In genomic region chr3:88592942-88593576, GRCm38 (mm10) we compare ENCODE assay signal across 11 mouse cellular contexts. TPM values are rescaled to one million over a fixed set of nuclear protein-coding genes. Genes with fewer than 3 reads are reported as not detected.
DNase-seq lines count a peak whose midpoint lies in the region; ATAC-seq lines count a peak whose summit lies in the region.
"Had no signal": no experiment of that assay in that cellular context is flagged by ENCODE, and none has a peak within 500 bp of the region (broad histone marks: within the 10 kb centered on the region; RNA-seq: fewer than 3 reads in every experiment).

No protein-coding gene starts in this region.

- H3K27me3 ChIP-seq in embryonic facial prominence, embryonic 13.5 days = no peaks in the 10 kb centered on the region
- H3K27me3 ChIP-seq in embryonic facial prominence, embryonic 10.5 days (replicated peaks; ENCODE audit: low read depth, poor library complexity, severe bottlenecking) = no peaks in the 10 kb centered on the region
- H3K27me3 ChIP-seq in midbrain, embryonic 16.5 days (ENCODE audit: control insufficient read depth, insufficient read depth, low read depth, low read length) = no peaks in the 10 kb centered on the region
- H3K27me3 ChIP-seq: embryonic facial prominence, embryonic 12.5 days; heart, embryonic 12.5 days had no signal

- no peak for DNase-seq in embryonic facial prominence, embryonic 10.5 days (ENCODE audit: low spot score)
- DNase-seq in lung, postnatal 10 days = peak; percentile 54
- DNase-seq in spleen, postnatal 36 days (ENCODE audit: low spot score in 2 of 2) = peak; percentile 72 to 73
- no peak for DNase-seq in cerebellum, postnatal 14 days
- DNase-seq in right cerebral cortex, postnatal 25 days = no peak

- 73% methylated on average over 10 of the region's 10 CpGs for WGBS in embryonic facial prominence, embryonic 13.5 days
- 71% methylated on average over 10 of the region's 10 CpGs for WGBS in embryonic facial prominence, embryonic 10.5 days
- 77% methylated on average over 10 of the region's 10 CpGs for WGBS in midbrain, embryonic 16.5 days

- peaks cover 9% of the 10 kb centered on the region for H3K36me3 ChIP-seq in embryonic facial prominence, embryonic 13.5 days
- H3K36me3 ChIP-seq in embryonic facial prominence, embryonic 10.5 days (replicated peaks) = peaks cover 23% of the 10 kb centered on the region
- no peaks in the 10 kb centered on the region; the same call in 1 of the 2 replicates for H3K36me3 ChIP-seq in midbrain, embryonic 16.5 days (ENCODE audit: control insufficient read depth, insufficient read depth, low read length)

- H3K27ac ChIP-seq in embryonic facial prominence, embryonic 13.5 days = no peak overlapping the region
- H3K27ac ChIP-seq in embryonic facial prominence, embryonic 10.5 days (replicated peaks) = no peak overlapping the region
- H3K27ac ChIP-seq in midbrain, embryonic 16.5 days (ENCODE audit: low read length) = no peak overlapping the region
- H3K27ac ChIP-seq: embryonic facial prominence, embryonic 12.5 days had no signal

- peaks cover 35% of the 10 kb centered on the region for H3K4me1 ChIP-seq in embryonic facial prominence, embryonic 13.5 days
- H3K4me1 ChIP-seq in embryonic facial prominence, embryonic 10.5 days = peaks cover 31% of the 10 kb centered on the region
- no peaks in the 10 kb centered on the region for H3K4me1 ChIP-seq in midbrain, embryonic 16.5 days (ENCODE audit: control insufficient read depth, insufficient read depth, low read length)

- no peaks in the 10 kb centered on the region for H3K9me3 ChIP-seq in embryonic facial prominence, embryonic 13.5 days
- H3K9me3 ChIP-seq in embryonic facial prominence, embryonic 10.5 days = no peaks in the 10 kb centered on the region
- H3K9me3 ChIP-seq in midbrain, embryonic 16.5 days (replicated peaks; ENCODE audit: control insufficient read depth, low read length, poor library complexity, severe bottlenecking) = no peaks in the 10 kb centered on the region
- H3K9me3 ChIP-seq: embryonic facial prominence, embryonic 12.5 days; heart, embryonic 12.5 days had no signal

- H3K9ac ChIP-seq in embryonic facial prominence, embryonic 13.5 days = 0 out of 2 replicates have a peak overlapping the region, but pooled peaks have one; percentile 52
- H3K9ac ChIP-seq in midbrain, embryonic 16.5 days (ENCODE audit: low read depth, low read length) = no peak overlapping the region
- H3K9ac ChIP-seq: embryonic facial prominence, embryonic 12.5 days had no signal

- H3K4me2 ChIP-seq in embryonic facial prominence, embryonic 13.5 days = no peak overlapping the region
- no peak overlapping the region for H3K4me2 ChIP-seq in midbrain, embryonic 16.5 days (ENCODE audit: low read length)
- H3K4me2 ChIP-seq: embryonic facial prominence, embryonic 12.5 days; heart, embryonic 12.5 days had no signal

- no peak overlapping the region for H3K4me3 ChIP-seq in embryonic facial prominence, embryonic 13.5 days
- no peak overlapping the region for H3K4me3 ChIP-seq in embryonic facial prominence, embryonic 10.5 days
- H3K4me3 ChIP-seq in midbrain, embryonic 16.5 days (ENCODE audit: low read depth, low read length) = no peak overlapping the region
- H3K4me3 ChIP-seq: embryonic facial prominence, embryonic 12.5 days; heart, embryonic 12.5 days had no signal

- ATAC-seq in embryonic facial prominence, embryonic 13.5 days (ENCODE audit: insufficient number of reproducible peaks, insufficient read depth, low FRiP score, low TSS enrichment, low read depth) = no peak
- peak; percentile 43; the same call in 1 of the 2 replicates for ATAC-seq in common myeloid progenitor, adult 5-6 weeks (replicated peaks; ENCODE audit: low read depth, poor library complexity, severe bottlenecking)
- no peak for ATAC-seq in midbrain, embryonic 16.5 days

RNA-seq across cellular contexts. Expression of gene Arhgef2, which starts 12.7 kb away (rescaled TPM):
- 91.6 and 99.4 TPM in 2 replicates for polyA plus RNA-seq in embryonic facial prominence, embryonic 13.5 days (2015; fragmentation: Nextera tagmentation; extraction: Ambion mirVana)
- 110 and 116 TPM in 2 replicates for polyA plus RNA-seq in embryonic facial prominence, embryonic 10.5 days (2016; fragmentation: Nextera tagmentation; extraction: Ambion mirVana)
- total RNA-seq in common myeloid progenitor, adult 5-6 weeks (2017) = 92.2 and 93.1 TPM in 2 replicates
- 104 and 131 TPM in 2 replicates for polyA plus RNA-seq in midbrain, embryonic 16.5 days (2015; fragmentation: Nextera tagmentation; extraction: Ambion mirVana)

RNA-seq across cellular contexts. Expression of gene Ssr2, which starts 17.4 kb away (rescaled TPM):
- 259 and 274 TPM in 2 replicates for polyA plus RNA-seq in embryonic facial prominence, embryonic 13.5 days (2015; fragmentation: Nextera tagmentation; extraction: Ambion mirVana)
- polyA plus RNA-seq in embryonic facial prominence, embryonic 10.5 days (2016; fragmentation: Nextera tagmentation; extraction: Ambion mirVana) = 229 and 231 TPM in 2 replicates
- total RNA-seq in common myeloid progenitor, adult 5-6 weeks (2017) = 144 and 157 TPM in 2 replicates
- 127 and 144 TPM in 2 replicates for polyA plus RNA-seq in midbrain, embryonic 16.5 days (2015; fragmentation: Nextera tagmentation; extraction: Ambion mirVana)

RNA-seq across cellular contexts. Expression of gene Ubqln4, which starts 39.5 kb away (rescaled TPM):
- 43.0 and 44.6 TPM in 2 replicates for polyA plus RNA-seq in embryonic facial prominence, embryonic 13.5 days (2015; fragmentation: Nextera tagmentation; extraction: Ambion mirVana)
- polyA plus RNA-seq in embryonic facial prominence, embryonic 10.5 days (2016; fragmentation: Nextera tagmentation; extraction: Ambion mirVana) = 68.6 and 77.9 TPM in 2 replicates
- total RNA-seq in common myeloid progenitor, adult 5-6 weeks (2017) = 47.1 and 48.5 TPM in 2 replicates
- 39.8 and 41.3 TPM in 2 replicates for polyA plus RNA-seq in midbrain, embryonic 16.5 days (2015; fragmentation: Nextera tagmentation; extraction: Ambion mirVana)

RNA-seq across cellular contexts. Expression of gene Lamtor2, which starts 40.2 kb away (rescaled TPM):
- polyA plus RNA-seq in embryonic facial prominence, embryonic 13.5 days (2015; fragmentation: Nextera tagmentation; extraction: Ambion mirVana) = 164 and 169 TPM in 2 replicates
- polyA plus RNA-seq in embryonic facial prominence, embryonic 10.5 days (2016; fragmentation: Nextera tagmentation; extraction: Ambion mirVana) = 158 and 161 TPM in 2 replicates
- total RNA-seq in common myeloid progenitor, adult 5-6 weeks (2017) = 47.2 and 56.0 TPM in 2 replicates
- polyA plus RNA-seq in midbrain, embryonic 16.5 days (2015; fragmentation: Nextera tagmentation; extraction: Ambion mirVana) = 181 and 193 TPM in 2 replicates

RNA-seq across cellular contexts. Expression of gene Rab25, which starts 45.0 kb away (rescaled TPM):
- 18.6 and 19.5 TPM in 2 replicates for polyA plus RNA-seq in embryonic facial prominence, embryonic 13.5 days (2015; fragmentation: Nextera tagmentation; extraction: Ambion mirVana)
- 4.9 and 5.8 TPM in 2 replicates for polyA plus RNA-seq in embryonic facial prominence, embryonic 10.5 days (2016; fragmentation: Nextera tagmentation; extraction: Ambion mirVana)
- total RNA-seq in common myeloid progenitor, adult 5-6 weeks (2017) = not detected in 2 replicates
- polyA plus RNA-seq in midbrain, embryonic 16.5 days (2015; fragmentation: Nextera tagmentation; extraction: Ambion mirVana) = 0.69 TPM in 1 of 2 replicates, not detected in the other
- total RNA-seq: adrenal gland, postnatal 36 days had no signal

Comparison
In these comparisons a context has a peak if more than half of its experiments do, and no peak if none do; other contexts are left out.
1. DNase-seq: peak in lung, postnatal 10 days (single experiment) and spleen, postnatal 36 days (2 of 2); none in embryonic facial prominence, embryonic 10.5 days (single experiment), cerebellum, postnatal 14 days (0 of 2) and right cerebral cortex, postnatal 25 days (single experiment).